Comparison of ENCODE assay signal across 8 mouse cellular contexts in genomic region chr19:9899072-9899779, GRCm38 (mm10). TPM values are rescaled to one million over a fixed set of nuclear protein-coding genes. Genes with fewer than 3 reads are reported as not detected.
A peak's percentile ranks its signal among the peaks of the same experiment; 100 is the strongest.
DNase-seq lines count a peak whose midpoint lies in the region; ATAC-seq and TF ChIP-seq lines count a peak whose summit lies in the region.

Incenp (minus strand) TSS chr19:9899551.

- H3K4me2 ChIP-seq in forebrain, postnatal 0 days (ENCODE audit: low read depth) = peak within 1 kb of the TSS; percentile 95
- H3K4me2 ChIP-seq in lung, embryonic 15.5 days = peak within 1 kb of the TSS; percentile 63

- ATAC-seq in forebrain, postnatal 0 days = peak; percentile 99
- ATAC-seq in lung, embryonic 15.5 days (ENCODE audit: borderline replicate concordance, extremely low read depth, low FRiP score, low TSS enrichment) = peak; percentile 98

- TF ChIP-seq RAD21 in MEL (IDR thresholded peaks at IDR 0.05; ENCODE audit: low read depth, low read length) = no peak

- peaks cover 50% of the 10 kb centered on the region for H3K79me2 ChIP-seq in MEL (ENCODE audit: control insufficient read depth, insufficient read depth, low read length, poor library complexity)

- H3K9me3 ChIP-seq in MEL (replicated peaks; ENCODE audit: insufficient read depth, low read length) = no peaks in the 10 kb centered on the region
- H3K9me3 ChIP-seq in forebrain, postnatal 0 days (ENCODE audit: low read length) = no peaks in the 10 kb centered on the region
- H3K9me3 ChIP-seq in lung, embryonic 15.5 days = no peaks in the 10 kb centered on the region

- no peaks in the 10 kb centered on the region for H3K27me3 ChIP-seq in MEL (ENCODE audit: control insufficient read depth in 1 of 2, insufficient read depth in 2 of 2, low read length in 2 of 2)
- H3K27me3 ChIP-seq in cerebellum, adult 2 months (ENCODE audit: control insufficient read depth, insufficient read depth, low read length) = no peaks in the 10 kb centered on the region
- no peaks in the 10 kb centered on the region for H3K27me3 ChIP-seq in forebrain, postnatal 0 days (ENCODE audit: insufficient read depth, low read length)
- no peaks in the 10 kb centered on the region for H3K27me3 ChIP-seq in lung, embryonic 15.5 days

- peak within 1 kb of the TSS; percentile 62 to 78 for H3K4me3 ChIP-seq in MEL (ENCODE audit: control insufficient read depth in 1 of 2, insufficient read depth in 1 of 2, low read depth in 2 of 2, low read length in 2 of 2)
- H3K4me3 ChIP-seq in cerebellum, adult 2 months (replicated peaks; ENCODE audit: insufficient read depth, low read depth, low read length) = peak within 1 kb of the TSS; percentile 69
- peak within 1 kb of the TSS; percentile 84 for H3K4me3 ChIP-seq in forebrain, postnatal 0 days (ENCODE audit: low read depth, low read length)
- peak within 1 kb of the TSS; percentile 70 for H3K4me3 ChIP-seq in lung, embryonic 15.5 days

- H3K4me1 ChIP-seq in MEL (ENCODE audit: control insufficient read depth in 1 of 2, insufficient read depth in 2 of 2, low read length in 2 of 2) = peaks cover 0 to 24% of the 10 kb centered on the region in 2 experiments; a peak in 3 of 4 replicates
- H3K4me1 ChIP-seq in cerebellum, adult 2 months (ENCODE audit: control insufficient read depth, insufficient read depth, low read length) = peaks cover 2% of the 10 kb centered on the region
- 0 out of 2 replicates have a peak, but pooled peaks cover 5% of the 10 kb centered on the region for H3K4me1 ChIP-seq in forebrain, postnatal 0 days (ENCODE audit: insufficient read depth)
- peaks cover 31% of the 10 kb centered on the region for H3K4me1 ChIP-seq in lung, embryonic 15.5 days

- TF ChIP-seq CTCF in MEL (IDR thresholded peaks at IDR 0.05 in 2 of 3, conservative IDR thresholded peaks at IDR 0.05 in 1 of 3; ENCODE audit: control insufficient read depth in 1 of 3, insufficient read depth in 1 of 3, low read depth in 2 of 3, low read length in 3 of 3, poor library complexity in 1 of 3, severe bottlenecking in 1 of 3) = no peak
- no peak for TF ChIP-seq CTCF in cerebellum, adult 2 months (IDR thresholded peaks at IDR 0.05; ENCODE audit: borderline replicate concordance, insufficient read depth, low read depth, low read length)
- TF ChIP-seq CTCF in forebrain, postnatal 0 days (IDR thresholded peaks at IDR 0.05; ENCODE audit: low read depth) = no peak

- peaks cover 0 to 25% of the 10 kb centered on the region in 2 experiments; a peak in 3 of 4 replicates for H3K36me3 ChIP-seq in MEL (ENCODE audit: control insufficient read depth in 1 of 2, insufficient read depth in 2 of 2, low read length in 2 of 2)
- 0 out of 2 replicates have a peak, but pooled peaks cover under 1% of the 10 kb centered on the region for H3K36me3 ChIP-seq in forebrain, postnatal 0 days (ENCODE audit: insufficient read depth)
- peaks cover 17% of the 10 kb centered on the region for H3K36me3 ChIP-seq in lung, embryonic 15.5 days

- TF ChIP-seq EP300 in MEL (IDR thresholded peaks at IDR 0.05; ENCODE audit: low read depth in 1 of 2, low read length in 2 of 2) = no peak

- peak; percentile 100 for DNase-seq in MEL (ENCODE audit: low read depth, low spot score)
- peak; percentile 90 to 95 for DNase-seq in cerebellum, adult 2 months
- peak; percentile 98 for DNase-seq in forebrain, postnatal 0 days
- peak; percentile 92 for DNase-seq in heart, postnatal 4 days
- DNase-seq in layer of hippocampus, adult 8-10 months (ENCODE audit: low spot score in 2 of 2) = peak; percentile 96 to 97
- peak; percentile 93 for DNase-seq in ovary, adult 18-20 months (ENCODE audit: low spot score)
- peak; percentile 98 for DNase-seq in thymus, postnatal 0 days (ENCODE audit: low spot score)

- H3K27ac ChIP-seq in MEL (ENCODE audit: control insufficient read depth, low read depth, low read length) = peak within 1 kb of the TSS; percentile 94
- no peak within 1 kb of the TSS for H3K27ac ChIP-seq in cerebellum, adult 2 months (ENCODE audit: insufficient read depth, low read length)
- H3K27ac ChIP-seq in forebrain, postnatal 0 days (ENCODE audit: low read depth, low read length) = peak within 1 kb of the TSS; percentile 88
- peak within 1 kb of the TSS; percentile 89 for H3K27ac ChIP-seq in lung, embryonic 15.5 days

- peak; percentile 76 to 98 for TF ChIP-seq POLR2A in MEL (IDR thresholded peaks at IDR 0.05; ENCODE audit: control insufficient read depth in 1 of 2, insufficient read depth in 1 of 2, low read depth in 1 of 2, low read length in 2 of 2, poor library complexity in 1 of 2)
- TF ChIP-seq POLR2A in cerebellum, adult 2 months (IDR thresholded peaks at IDR 0.05; ENCODE audit: borderline replicate concordance, insufficient read depth, low read length) = peak; percentile 91; the same call in 1 of the 2 replicates

- peak within 1 kb of the TSS; percentile 88 for H3K9ac ChIP-seq in MEL (ENCODE audit: control insufficient read depth, low read depth, low read length, poor library complexity, severe bottlenecking)
- peak within 1 kb of the TSS; percentile 59 for H3K9ac ChIP-seq in forebrain, postnatal 0 days
- peak within 1 kb of the TSS; percentile 65 for H3K9ac ChIP-seq in lung, embryonic 15.5 days

- WGBS in cerebellum, adult 2 months = under 1% methylated on average over 58 of the region's 58 CpGs
- under 1% methylated on average over 58 of the region's 58 CpGs for WGBS in forebrain, postnatal 0 days
- under 1% methylated on average over 58 of the region's 58 CpGs for WGBS in lung, embryonic 15.5 days

TF ChIP-seq in MEL, 35 proteins besides CTCF, POLR2A, EP300 and RAD21:
- TF ChIP-seq MEF2A (IDR thresholded peaks at IDR 0.05; ENCODE audit: extremely low read depth, insufficient replicate concordance, low read depth, low read length, poor library complexity, severe bottlenecking) (no peak), ZKSCAN1 (IDR thresholded peaks at IDR 0.05; ENCODE audit: low read depth, low read length) (no peak), ETS1 (IDR thresholded peaks at IDR 0.05; ENCODE audit: low read depth, low read length) (no peak), TBP (IDR thresholded peaks at IDR 0.05; ENCODE audit: low read depth, low read length) (peak; percentile 91), MAX (IDR thresholded peaks at IDR 0.05; ENCODE audit: low read length) (no peak; the same call in 1 of the 2 replicates), NELFE (IDR thresholded peaks at IDR 0.05; ENCODE audit: low read depth, low read length) (peak; percentile 96), NRF1 (IDR thresholded peaks at IDR 0.05; ENCODE audit: insufficient read depth, low read depth, low read length, poor library complexity, severe bottlenecking) (no peak), MAZ (IDR thresholded peaks at IDR 0.05; ENCODE audit: low read depth, low read length) (no peak), BHLHE40 (IDR thresholded peaks at IDR 0.05; ENCODE audit: borderline replicate concordance, low read depth, low read length) (no peak), SIN3A (IDR thresholded peaks at IDR 0.05; ENCODE audit: low read length) (peak; percentile 73), MYB (IDR thresholded peaks at IDR 0.05; ENCODE audit: low read depth, low read length) (no peak), ZNF384 (IDR thresholded peaks at IDR 0.05; ENCODE audit: low read depth, low read length) (no peak), GATA1 (IDR thresholded peaks at IDR 0.05; ENCODE audit: low read depth, low read length) (peak; percentile 54), UBTF (IDR thresholded peaks at IDR 0.05; ENCODE audit: borderline replicate concordance, insufficient read depth, low read depth, low read length) (no peak), SMC3 (IDR thresholded peaks at IDR 0.05; ENCODE audit: low read depth, low read length) (no peak), MAFK (IDR thresholded peaks at IDR 0.05; ENCODE audit: borderline replicate concordance, low read depth, low read length) (no peak), POLR2AphosphoS5 (IDR thresholded peaks at IDR 0.05; ENCODE audit: borderline replicate concordance, low read depth, low read length) (peak; percentile 88; the same call in 1 of the 2 replicates), KAT2A (conservative IDR thresholded peaks at IDR 0.05; ENCODE audit: low read depth, low read length) (no peak), CHD2 (IDR thresholded peaks at IDR 0.05; ENCODE audit: low read length) (peak; percentile 83), POLR2AphosphoS2 (IDR thresholded peaks at IDR 0.05; ENCODE audit: low read length) (peak; percentile 82; the same call in 1 of the 2 replicates), MYC (IDR thresholded peaks at IDR 0.05; ENCODE audit: low read depth, low read length) (peak; percentile 52), CHD1 (IDR thresholded peaks at IDR 0.05; ENCODE audit: low read depth, low read length) (no peak), MXI1 (IDR thresholded peaks at IDR 0.05; ENCODE audit: low read depth, low read length) (peak; percentile 86), GABPA (IDR thresholded peaks at IDR 0.05; ENCODE audit: low read depth, low read length) (no peak), ZC3H11A (IDR thresholded peaks at IDR 0.05; ENCODE audit: low read depth, low read length) (no peak), TAL1 (IDR thresholded peaks at IDR 0.05; ENCODE audit: low read length) (no peak), HCFC1 (IDR thresholded peaks at IDR 0.05; ENCODE audit: low read depth, low read length) (peak; percentile 81; the same call in 1 of the 2 replicates), ZMIZ1 (IDR thresholded peaks at IDR 0.05; ENCODE audit: low read depth, low read length) (peak; percentile 87), ELF1 (IDR thresholded peaks at IDR 0.05; ENCODE audit: low read depth, low read length) (peak; percentile 88), E2F4 (IDR thresholded peaks at IDR 0.05; ENCODE audit: borderline replicate concordance, low read depth, low read length) (peak; percentile 97), JUND (IDR thresholded peaks at IDR 0.05; ENCODE audit: low read depth, low read length) (no peak), USF1 (IDR thresholded peaks at IDR 0.05; ENCODE audit: low read depth, low read length) (no peak)
TF ChIP-seq in MEL: peak in this region for 13.

RNA-seq across cellular contexts. Expression of gene Incenp, which starts in this region (rescaled TPM):
- 91.0 and 103 TPM in 2 replicates for total RNA-seq in MEL (2012; rRNA removed)
- 100 to 1,000 TPM in 1 of 2 experiments, not detected in 1; 216 TPM for polyA plus RNA-seq in MEL (2012; ENCODE audit: insufficient read depth in 1 of 2, insufficient read length in 2 of 2, low read depth in 1 of 2, low replicate concordance in 2 of 2, missing spikeins in 1 of 2)
- 16.3 and 16.7 TPM in 2 replicates for polyA plus RNA-seq in cerebellum, adult 2 months (2012; rRNA removed)
- 6.2 and 15.9 TPM in 2 replicates for total RNA-seq in forebrain, postnatal 0 days (2014; rRNA removed)
- polyA plus RNA-seq in forebrain, postnatal 0 days (2015; fragmentation: Nextera tagmentation; extraction: Ambion mirVana) = 12.3 and 19.4 TPM in 2 replicates
- 10 to 100 TPM; 66.8 to 68.2 TPM for total RNA-seq in heart, postnatal 4 days (2021)
- total RNA-seq in layer of hippocampus, adult 8-10 months (2022) = 10 to 100 TPM; 14.0 to 20.4 (median 17.7) TPM
- polyA plus RNA-seq in lung, embryonic 15.5 days (2015; fragmentation: Nextera tagmentation; extraction: Ambion mirVana) = 131 and 132 TPM in 2 replicates
- 102 and 134 TPM in 2 replicates for polyA plus RNA-seq in thymus, postnatal 0 days (2015; fragmentation: Nextera tagmentation; extraction: Ambion mirVana)
